Mouse (Mus musculus) CH12.LX (cell line): ENCODE measurements around the gene Tdo2. TPM values are rescaled to one million over a fixed set of nuclear protein-coding genes. Genes with fewer than 3 reads are reported as not detected.
A peak's percentile ranks its signal among the peaks of the same experiment; 100 is the strongest.

Source experiments
- DNase-seq: peaks from one replicate; pipeline ENCODE4 v3.0.0-alpha.2; 2013; ENCODE audit errors: extremely low read depth
- H3K27ac ChIP-seq: 2 replicates; pipeline ENCODE4 v1.5.1; 2012; ENCODE audit warnings: low read depth, mild to moderate bottlenecking, control low read depth, moderate library complexity; ENCODE audit not compliant: insufficient read depth
- H3K27me3 ChIP-seq: replicated peaks from 2 replicates; pipeline ENCODE3; 2012; ENCODE audit warnings: inconsistent platforms
- H3K36me3 ChIP-seq, 2 experiments: replicated peaks in 1 of 2; 2 replicates each; pipeline versions ENCODE3 to v1.6.1; 2012; ENCODE audit warnings: inconsistent platforms in 1 of 2, low read length in 1 of 2, mild to moderate bottlenecking in 1 of 2, mixed read lengths in 1 of 2, moderate library complexity in 1 of 2; ENCODE audit not compliant: control insufficient read depth in 1 of 2, insufficient read depth in 1 of 2
- H3K4me1 ChIP-seq, 2 experiments: 2 replicates each; pipeline ENCODE4 v1.6.1; 2012; ENCODE audit warnings: inconsistent platforms in 1 of 2, moderate library complexity in 1 of 2; ENCODE audit not compliant: insufficient read depth in 2 of 2, control insufficient read depth in 1 of 2
- H3K4me2 ChIP-seq: 2 replicates; pipeline ENCODE4 v1.6.1; 2012; ENCODE audit warnings: low read depth, mild to moderate bottlenecking, control low read depth; ENCODE audit not compliant: poor library complexity, insufficient read depth, severe bottlenecking
- H3K4me3 ChIP-seq, 3 experiments: fragments of 150-350 bp in 1 of 3; sonication (generic) in 1 of 3; replicated peaks in 1 of 3; 2 replicates each; pipeline versions ENCODE3 to v1.5.1; 2011 to 2012; ENCODE audit warnings: low read depth in 2 of 3, low read length in 2 of 3, mild to moderate bottlenecking in 2 of 3, moderate library complexity in 2 of 3, control low read depth in 1 of 3, improper control_type of control experiment in 1 of 3, inconsistent platforms in 1 of 3, mixed read lengths in 1 of 3; ENCODE audit not compliant: poor library complexity in 1 of 3
- H3K79me2 ChIP-seq: replicated peaks from 2 replicates; pipeline ENCODE4 v1.6.1; 2012; ENCODE audit warnings: mild to moderate bottlenecking, moderate library complexity; ENCODE audit not compliant: control insufficient read depth, poor library complexity, insufficient read depth, severe bottlenecking; ENCODE audit errors: extremely low read depth
- H3K9ac ChIP-seq: 2 replicates; pipeline ENCODE4 v1.6.1; 2012; ENCODE audit warnings: low read depth, mild to moderate bottlenecking, control low read depth, moderate library complexity; ENCODE audit not compliant: insufficient read depth
- H3K9me3 ChIP-seq: replicated peaks from 2 replicates; pipeline ENCODE3; 2012; ENCODE audit warnings: low read length, inconsistent platforms, mixed read lengths
- CHD1 ChIP-seq: IDR thresholded peaks from 2 replicates; pipeline ENCODE4 v1.6.1; 2012; ENCODE audit warnings: low read depth, low read length, improper control_type of control experiment, inconsistent platforms
- CTCF ChIP-seq, 2 experiments: IDR thresholded peaks in 1 of 2; conservative IDR thresholded peaks in 1 of 2; 2 replicates each; pipeline ENCODE4 v1.5.1; 2011 to 2012; ENCODE audit warnings: low read depth in 2 of 2, low read length in 2 of 2, improper control_type of control experiment in 1 of 2, inconsistent platforms in 1 of 2, mild to moderate bottlenecking in 1 of 2, moderate library complexity in 1 of 2
- ELF1 ChIP-seq: IDR thresholded peaks from 2 replicates; pipeline ENCODE4 v1.6.1; 2014; ENCODE audit warnings: low read depth, mild to moderate bottlenecking, inconsistent platforms, low read length, improper control_type of control experiment
- ETS1 ChIP-seq: conservative IDR thresholded peaks from 2 replicates; pipeline ENCODE4 v1.6.1; 2012; ENCODE audit warnings: low read depth, mild to moderate bottlenecking, inconsistent platforms, low read length, improper control_type of control experiment, moderate library complexity
- GABPA ChIP-seq: IDR thresholded peaks from 2 replicates; pipeline ENCODE4 v1.6.1; 2012; ENCODE audit warnings: low read depth, low read length, improper control_type of control experiment, inconsistent platforms; ENCODE audit not compliant: insufficient replicate concordance
- MAFK ChIP-seq: IDR thresholded peaks from 2 replicates; pipeline ENCODE4 v1.6.1; 2011; ENCODE audit warnings: low read length, improper control_type of control experiment; ENCODE audit not compliant: insufficient replicate concordance
- MAZ ChIP-seq: IDR thresholded peaks from 2 replicates; pipeline ENCODE4 v1.6.1; 2012; ENCODE audit warnings: low read depth, mild to moderate bottlenecking, inconsistent platforms, low read length, improper control_type of control experiment, moderate library complexity
- MYC ChIP-seq: IDR thresholded peaks from 2 replicates; pipeline ENCODE4 v1.6.1; 2011; ENCODE audit warnings: low read depth, mild to moderate bottlenecking, improper control_type of control experiment, low read length
- NRF1 ChIP-seq: IDR thresholded peaks from 2 replicates; pipeline ENCODE4 v1.6.1; 2014; ENCODE audit warnings: low read depth, mild to moderate bottlenecking, inconsistent platforms, low read length, improper control_type of control experiment, moderate library complexity
- POLR2AphosphoS2 ChIP-seq: IDR thresholded peaks from 2 replicates; pipeline ENCODE4 v1.6.1; 2011; ENCODE audit warnings: low read depth, low read length, improper control_type of control experiment
- RAD21 ChIP-seq: IDR thresholded peaks from 2 replicates; pipeline ENCODE4 v1.6.1; 2011; ENCODE audit warnings: low read depth, mild to moderate bottlenecking, low read length, improper control_type of control experiment, moderate library complexity
- SMC3 ChIP-seq: IDR thresholded peaks from 2 replicates; pipeline ENCODE4 v1.6.1; 2011; ENCODE audit warnings: low read depth, low read length, improper control_type of control experiment
- TCF12 ChIP-seq: IDR thresholded peaks from 2 replicates; pipeline ENCODE4 v1.6.1; 2014; ENCODE audit warnings: low read depth, mild to moderate bottlenecking, inconsistent platforms, low read length, improper control_type of control experiment
- USF1 ChIP-seq: IDR thresholded peaks from 2 replicates; pipeline ENCODE4 v1.6.1; 2014; ENCODE audit warnings: low read depth, mild to moderate bottlenecking, inconsistent platforms, low read length, improper control_type of control experiment
- ZC3H11A ChIP-seq: IDR thresholded peaks from 2 replicates; pipeline ENCODE4 v1.6.1; 2012; ENCODE audit warnings: low read depth, mild to moderate bottlenecking, inconsistent platforms, low read length, improper control_type of control experiment
- dilution Hi-C: fragments of 300-500 bp; cut with MboI; formaldehyde crosslinking; loops from 2 replicates; pipeline ENCODE4 v1.14.3; 2020; ENCODE audit warnings: low sequenced_read_pairs; ENCODE audit not compliant: extremely low pct_unique_long_range_greater_than_20kb, extremely low pct_ligation_motif_present
- in situ Hi-C: fragments of 300-500 bp; cut with MboI; formaldehyde crosslinking; loops from 3 replicates; pipeline ENCODE4 v1.14.3; 2019; ENCODE audit warnings: low sequenced_read_pairs, low pct_ligation_motif_present, low pct_unique_long_range_greater_than_20kb, mixed read lengths
- polyA plus RNA-seq: library from polyadenylated mRNA; unstranded; fragments of >175 nt; gene quantifications from 2 replicates; pipeline ENCODE4 v1.2.1, GENCODE M21; 2012; ENCODE audit warnings: low read depth; ENCODE audit not compliant: insufficient read length
- total RNA-seq, 2 experiments: library from RNA; depleted of rRNA; stranded (reverse); fragments of 300-350 nt in 1 of 2; fragments of >200 nt in 1 of 2; gene quantifications; 2 replicates each; pipeline ENCODE4 v1.2.3; 2012 to 2014

Tdo2 gene
- total and polyA plus RNA-seq, 3 experiments: 0.41 TPM; not detected in 2

GRCm38 (mm10) chr3:81995988-81996387 is 20.0 kb upstream of the Tdo2 start:
- TF ChIP-seq CTCF (conservative IDR thresholded peaks at IDR 0.05 in 1 of 2, IDR thresholded peaks at IDR 0.05 in 1 of 2; ENCODE audit: low read depth in 2 of 2, low read length in 2 of 2) (peak; percentile 51 to 74; a peak in 3 of 4 replicates), TCF12 (no peak), RAD21 (peak; percentile 64), SMC3 (peak; percentile 44)
- Histone ChIP-seq H3K27me3 (no peaks in the 10 kb centered on the region), H3K4me2 (no peak overlapping the region), H3K4me3 (no peak overlapping the region), H3K36me3 (no peaks in the 10 kb centered on the region), H3K27ac (no peak overlapping the region), H3K79me2 (no peaks in the 10 kb centered on the region), H3K4me1 (no peaks in the 10 kb centered on the region), H3K9ac (no peak overlapping the region), H3K9me3 (no peaks in the 10 kb centered on the region)
- DNase-seq: peak; percentile 53
- in situ Hi-C loops (no loop called here), dilution Hi-C loops (no loop called here)

- no peak for TF ChIP-seq CHD1
- no peak for TF ChIP-seq MYC
- TF ChIP-seq POLR2AphosphoS2: no peak
- TF ChIP-seq ZC3H11A: no peak
- TF ChIP-seq NRF1: no peak
- TF ChIP-seq USF1: no peak
- dilution Hi-C loops (no loop called here), in situ Hi-C loops (no loop called here)
- no peak overlapping the region for H3K4me3 ChIP-seq
- H3K27ac ChIP-seq: no peak overlapping the region
- H3K4me1 ChIP-seq: no peaks in the 10 kb centered on the region
- H3K9ac ChIP-seq: no peak overlapping the region
- no peaks in the 10 kb centered on the region for H3K9me3 ChIP-seq
- H3K4me2 ChIP-seq: no peak overlapping the region
- DNase-seq: no peak
- no peaks in the 10 kb centered on the region for H3K27me3 ChIP-seq
- no peaks in the 10 kb centered on the region for H3K36me3 ChIP-seq
- no peaks in the 10 kb centered on the region for H3K79me2 ChIP-seq
Observed at GRCm38 (mm10) chr3:81995371-81995770, 19.4 kb upstream of the Tdo2 start.

- peaks cover 3% of the 10 kb centered on the region for H3K9me3 ChIP-seq
- H3K36me3 ChIP-seq: no peaks in the 10 kb centered on the region
- H3K4me2 ChIP-seq: no peak overlapping the region
- H3K4me1 ChIP-seq: peaks cover 0 to 8% of the 10 kb centered on the region in 2 experiments; a peak in 2 of 4 replicates
- in situ Hi-C loops: no loop called here
- dilution Hi-C loops: no loop called here
- no peak overlapping the region for H3K27ac ChIP-seq
- H3K27me3 ChIP-seq: no peaks in the 10 kb centered on the region
- H3K79me2 ChIP-seq: no peaks in the 10 kb centered on the region
- no peak overlapping the region for H3K9ac ChIP-seq
- no peak overlapping the region for H3K4me3 ChIP-seq
- no peak for TF ChIP-seq RAD21
- TF ChIP-seq MAZ: no peak
- TF ChIP-seq ETS1: no peak
- TF ChIP-seq ELF1: no peak
- TF ChIP-seq NRF1: no peak
- no peak for TF ChIP-seq MAFK
- TF ChIP-seq GABPA: no peak
- DNase-seq: no peak
Observed at GRCm38 (mm10) chr3:81990531-81990930, 14.5 kb upstream of the Tdo2 start.
